Mouse (Mus musculus) testis, adult 2 months (tissue): ENCODE results near the gene 4931406C07Rik. TPM values are rescaled to one million over a fixed set of nuclear protein-coding genes. Genes with fewer than 3 reads are reported as not detected.
A peak's percentile ranks its signal among the peaks of the same experiment; 100 is the strongest.
"Not testable (repeated sequence)": the region's sequence is repeated elsewhere in the genome, so short reads cannot be mapped to it uniquely, and the experiment has no call there.

Experiments
- H3K27ac ChIP-seq: fragments of 200-500 bp; 2 replicates; pipeline ENCODE4 v1.5.1; 2012; ENCODE audit warnings: low read depth, low read length; ENCODE audit not compliant: control insufficient read depth, insufficient read depth
- H3K27me3 ChIP-seq: fragments of 200-500 bp; 2 replicates; pipeline ENCODE4 v1.6.1; 2012; ENCODE audit warnings: mild to moderate bottlenecking, low read length, moderate library complexity; ENCODE audit not compliant: control insufficient read depth, insufficient read depth
- H3K36me3 ChIP-seq: fragments of 200-500 bp; 2 replicates; pipeline ENCODE4 v1.6.1; 2012; ENCODE audit warnings: mild to moderate bottlenecking, low read length; ENCODE audit not compliant: control insufficient read depth, insufficient read depth
- H3K4me1 ChIP-seq: fragments of 200-500 bp; 2 replicates; pipeline ENCODE4 v1.6.1; 2012; ENCODE audit warnings: low read length; ENCODE audit not compliant: control insufficient read depth, insufficient read depth
- H3K4me3 ChIP-seq: fragments of 200-500 bp; 2 replicates; pipeline ENCODE4 v1.5.1; 2012; ENCODE audit warnings: low read depth, mild to moderate bottlenecking, low read length, moderate library complexity, mixed read lengths; ENCODE audit not compliant: control insufficient read depth
- CTCF ChIP-seq: fragments of 200-500 bp; IDR thresholded peaks from 2 replicates; pipeline ENCODE4 v1.5.1; 2012; ENCODE audit warnings: low read depth, mild to moderate bottlenecking, inconsistent platforms, low read length, moderate library complexity; ENCODE audit not compliant: control insufficient read depth, insufficient read depth, insufficient replicate concordance
- POLR2A ChIP-seq: fragments of 200-500 bp; IDR thresholded peaks from 2 replicates; pipeline ENCODE4 v1.6.1; 2012; ENCODE audit warnings: low read depth, mild to moderate bottlenecking, inconsistent platforms, low read length, moderate library complexity; ENCODE audit not compliant: control insufficient read depth
- polyA plus RNA-seq: library from polyadenylated mRNA; depleted of rRNA; stranded (reverse); fragments of >200 nt; gene quantifications from 2 replicates; pipeline ENCODE4 v1.2.3, GENCODE M21; 2012

Gene 4931406C07Rik
- polyA plus RNA-seq, 1 experiment: 17.7 TPM

GRCm38 (mm10) chr9:15302881-15303280 is 3.4 kb downstream of the 4931406C07Rik start:
- no peaks in the 10 kb centered on the region for H3K27me3 ChIP-seq
- no peaks in the 10 kb centered on the region; the same call in 1 of the 2 replicates for H3K36me3 ChIP-seq
- TF ChIP-seq CTCF (no peak), POLR2A (no peak)
- H3K4me1 ChIP-seq: peaks cover 9% of the 10 kb centered on the region
- no peak overlapping the region for H3K4me3 ChIP-seq
- no peak overlapping the region for H3K27ac ChIP-seq

- H3K4me3 ChIP-seq, H3K27ac ChIP-seq, H3K27me3 ChIP-seq, H3K4me1 ChIP-seq, H3K36me3 ChIP-seq: not testable (repeated sequence)
Observed at GRCm38 (mm10) chr9:15302006-15302405, 4.2 kb downstream of the 4931406C07Rik start.

DNA sequence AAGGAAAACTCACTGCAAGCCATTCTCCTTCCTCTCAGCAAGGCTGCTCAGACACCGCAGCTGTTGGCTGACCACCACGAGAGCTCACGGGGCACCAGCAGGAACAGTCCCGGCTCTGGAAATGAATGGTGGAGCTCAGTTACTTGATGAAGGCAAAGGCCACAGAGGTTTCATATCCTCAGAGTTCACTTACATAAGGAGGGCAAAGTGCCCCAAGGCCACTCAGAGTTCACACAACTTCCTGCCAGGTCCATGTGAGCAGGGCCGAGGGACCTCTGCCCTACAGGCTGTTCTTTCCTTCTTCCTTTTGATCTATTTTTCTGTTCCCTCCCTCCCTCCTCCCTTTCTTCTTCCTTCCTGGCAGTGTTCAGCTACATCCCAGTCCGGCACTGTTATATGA is 4.8 kb downstream of the 4931406C07Rik start:
- H3K4me1 ChIP-seq: peaks cover 5% of the 10 kb centered on the region; the same call in 1 of the 2 replicates
- H3K27me3 ChIP-seq: no peaks in the 10 kb centered on the region
- peak overlapping the region; percentile 70 for H3K27ac ChIP-seq
- no peak overlapping the region for H3K4me3 ChIP-seq
- TF ChIP-seq POLR2A (0 out of 2 replicates have a peak, but pooled peaks have one; percentile 23), CTCF (no peak)
- no peaks in the 10 kb centered on the region; the same call in 1 of the 2 replicates for H3K36me3 ChIP-seq

DNA sequence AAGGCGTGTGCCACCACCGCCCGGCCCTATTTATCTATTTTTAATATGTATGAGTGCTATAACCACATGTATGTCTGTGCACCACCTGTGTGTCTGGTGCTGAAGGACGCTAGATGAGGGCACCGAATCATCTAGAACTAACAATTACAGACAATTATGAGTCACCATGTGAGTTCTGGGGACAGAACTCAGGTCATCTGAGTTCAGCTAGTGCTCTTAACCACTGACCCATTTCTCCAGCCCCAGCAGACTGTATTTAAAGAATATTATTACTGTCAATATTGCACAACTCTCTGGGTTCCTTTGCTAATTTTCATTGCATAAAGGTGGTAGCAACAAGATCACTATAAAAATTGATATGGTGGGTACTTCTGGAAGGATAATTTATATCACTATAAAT is 6.2 kb downstream of the 4931406C07Rik start:
- Histone ChIP-seq H3K27me3 (no peaks in the 10 kb centered on the region), H3K4me1 (peaks cover 5% of the 10 kb centered on the region; the same call in 1 of the 2 replicates), H3K4me3 (no peak overlapping the region), H3K27ac (no peak overlapping the region), H3K36me3 (peaks cover 1% of the 10 kb centered on the region; the same call in 1 of the 2 replicates)
- no peak for TF ChIP-seq CTCF
- no peak for TF ChIP-seq POLR2A

DNA sequence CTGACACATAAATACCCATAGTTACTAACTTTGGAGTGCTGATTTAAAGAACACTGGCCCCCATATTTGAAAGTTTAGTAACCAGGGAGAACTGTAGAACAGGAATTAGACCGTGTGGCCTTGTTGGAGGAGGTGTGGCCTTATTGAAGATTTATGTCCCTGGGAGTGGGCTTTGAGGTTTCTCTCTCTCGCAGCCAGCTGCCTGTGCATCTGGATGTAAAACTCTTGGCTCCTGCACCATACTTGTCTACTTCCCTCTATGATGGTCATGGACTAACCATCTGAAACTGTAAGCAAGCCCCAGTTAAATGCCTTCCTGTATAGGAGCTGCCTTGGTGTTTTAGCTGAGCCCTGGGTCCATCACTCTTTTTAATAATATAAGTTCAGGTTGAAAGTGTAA is 7.8 kb downstream of the 4931406C07Rik start:
- H3K4me1 ChIP-seq: no peaks in the 10 kb centered on the region
- peaks cover 1% of the 10 kb centered on the region; the same call in 1 of the 2 replicates for H3K36me3 ChIP-seq
- H3K27ac ChIP-seq: no peak overlapping the region
- no peak overlapping the region for H3K4me3 ChIP-seq
- H3K27me3 ChIP-seq: no peaks in the 10 kb centered on the region
- no peak for TF ChIP-seq CTCF
- no peak for TF ChIP-seq POLR2A

DNA sequence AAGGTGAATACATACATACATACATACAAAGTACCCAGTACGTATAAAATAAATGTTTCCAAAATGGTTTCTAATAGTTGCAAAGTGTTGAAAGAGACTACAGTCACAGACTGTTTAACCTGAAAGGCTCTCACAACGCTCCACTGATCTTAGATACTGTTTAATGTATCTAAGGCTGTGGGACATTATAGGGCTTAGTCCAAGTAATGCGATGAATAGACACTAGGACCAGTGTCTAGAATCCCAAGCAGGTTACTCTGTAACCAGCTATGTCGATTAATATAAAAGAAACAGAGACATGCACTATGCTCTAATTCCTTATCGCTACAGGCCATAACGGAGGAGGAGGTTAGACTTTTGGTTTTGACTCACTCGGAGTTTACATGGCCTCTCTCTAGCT is 9.1 kb downstream of the 4931406C07Rik start:
- H3K4me1 ChIP-seq: no peaks in the 10 kb centered on the region
- no peak overlapping the region for H3K4me3 ChIP-seq
- H3K27ac ChIP-seq: no peak overlapping the region
- TF ChIP-seq CTCF: no peak
- no peak for TF ChIP-seq POLR2A
- peaks cover 1% of the 10 kb centered on the region; the same call in 1 of the 2 replicates for H3K36me3 ChIP-seq
- H3K27me3 ChIP-seq: no peaks in the 10 kb centered on the region

GRCm38 (mm10) chr9:15289251-15289650 is 17.0 kb downstream of the 4931406C07Rik start:
- H3K4me3 ChIP-seq: no peak overlapping the region
- H3K27ac ChIP-seq: no peak overlapping the region
- H3K4me1 ChIP-seq: no peaks in the 10 kb centered on the region
- no peak for TF ChIP-seq POLR2A
- no peak for TF ChIP-seq CTCF
- no peaks in the 10 kb centered on the region; the same call in none of the 2 replicates for H3K36me3 ChIP-seq
- H3K27me3 ChIP-seq: no peaks in the 10 kb centered on the region

- Histone ChIP-seq H3K27me3 (no peaks in the 10 kb centered on the region), H3K4me3 (no peak overlapping the region), H3K4me1 (no peaks in the 10 kb centered on the region), H3K27ac (no peak overlapping the region), H3K36me3 (no peaks in the 10 kb centered on the region; the same call in none of the 2 replicates)
- no peak for TF ChIP-seq POLR2A
- TF ChIP-seq CTCF: no peak
Observed at GRCm38 (mm10) chr9:15288402-15288801, 17.8 kb downstream of the 4931406C07Rik start.
